Mouse (Mus musculus): ENCODE results near the gene Dtymk. TPM values are rescaled to one million over a fixed set of nuclear protein-coding genes. Genes with fewer than 3 reads are reported as not detected.
A peak's percentile ranks its signal among the peaks of the same experiment; 100 is the strongest.
"Not testable (repeated sequence)": the region's sequence is repeated elsewhere in the genome, so short reads cannot be mapped to it uniquely, and the experiment has no call there.

Gene Dtymk
- total RNA-seq, 2 experiments from 2014 or later, result 51.1 to 51.7 TPM

DNA sequence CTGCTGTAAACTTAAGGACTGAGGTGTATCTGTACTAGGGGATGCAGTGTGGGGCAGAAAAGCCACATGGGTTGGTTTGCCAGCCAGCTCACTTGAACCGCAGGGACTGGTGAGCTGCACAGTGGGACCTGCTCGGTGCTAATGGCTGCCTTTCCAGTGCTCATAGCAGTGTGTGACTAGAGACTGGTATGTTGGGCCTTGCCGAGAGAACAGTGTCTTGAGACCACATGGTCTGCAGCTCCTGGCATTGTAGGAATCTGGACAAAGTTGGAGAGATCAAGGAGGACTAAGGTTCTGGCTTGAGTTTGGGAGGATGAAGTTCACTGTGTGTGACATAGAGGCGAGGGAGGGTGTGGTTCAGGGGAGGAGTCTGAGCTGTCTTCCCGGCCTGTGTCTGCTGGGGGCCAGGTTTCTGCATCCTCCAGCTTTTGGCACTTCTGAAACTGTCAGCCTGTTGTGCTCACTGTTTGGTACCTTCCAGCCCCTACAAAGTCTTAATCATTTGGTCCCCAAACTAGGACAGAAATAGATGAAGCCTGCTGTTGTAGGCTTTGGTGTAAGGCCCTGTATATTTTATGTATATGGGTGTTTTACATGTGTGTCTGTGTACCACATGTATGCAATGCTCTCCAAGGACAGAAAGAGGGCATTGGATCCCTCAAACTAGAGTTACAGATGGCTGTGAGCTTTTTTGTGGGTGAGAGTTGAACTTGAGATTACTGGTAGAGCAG lies 3.7 kb upstream of the Dtymk start:
- DNase-seq (ENCODE audit: low spot score in 2 of 2), result no peak

DNA sequence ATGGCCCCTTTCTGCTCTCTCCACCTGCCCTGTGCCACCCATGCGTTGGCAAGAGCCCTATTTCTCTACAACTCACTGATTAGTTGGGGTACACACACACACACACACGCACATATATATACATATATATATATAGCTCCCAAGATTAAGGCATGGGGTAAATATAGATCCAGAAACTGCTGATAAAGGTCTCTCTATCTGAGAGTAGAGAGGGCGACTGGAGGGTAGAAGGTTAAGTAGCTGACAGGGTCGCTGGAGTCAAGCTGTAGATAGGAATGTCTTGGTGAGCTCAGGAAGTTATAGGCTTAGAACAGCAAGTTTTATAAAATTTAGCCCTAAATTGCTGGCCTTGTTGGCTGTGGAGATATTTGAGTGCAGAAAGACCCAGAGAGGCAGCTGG lies 3.1 kb upstream of the Dtymk start:
- DNase-seq (ENCODE audit: low spot score in 2 of 2), result no peak

- peak; percentile 100 for DNase-seq (ENCODE audit: low spot score in 2 of 2)
These were observed 2.1 kb upstream of the Dtymk start, which contains the start of gene Ing5 for GRCm38 (mm10) chr1:93803556-93804507. TSS of gene Ing5 (plus strand) at chr1:93803965.

DNA sequence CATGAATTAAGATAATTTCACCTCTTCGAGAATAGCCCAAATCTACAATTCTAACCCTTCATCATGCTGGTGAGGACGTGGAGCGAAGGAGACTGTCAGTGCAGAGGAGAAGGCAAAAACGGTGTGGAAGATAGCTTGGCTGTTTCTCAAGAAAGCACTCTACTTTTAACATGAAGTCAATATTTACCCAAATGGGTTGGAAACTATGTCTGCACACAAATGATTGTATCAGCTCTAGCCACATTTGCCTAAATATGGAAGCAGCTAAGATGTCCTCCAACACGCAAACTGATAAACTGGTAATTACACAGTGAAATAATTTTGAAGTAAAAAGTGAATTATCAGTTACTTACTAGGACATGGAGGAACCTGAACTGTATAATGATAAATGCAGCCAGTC lies 1.0 kb upstream of the Dtymk start:
- DNase-seq (ENCODE audit: low spot score in 2 of 2), result no peak

DNA sequence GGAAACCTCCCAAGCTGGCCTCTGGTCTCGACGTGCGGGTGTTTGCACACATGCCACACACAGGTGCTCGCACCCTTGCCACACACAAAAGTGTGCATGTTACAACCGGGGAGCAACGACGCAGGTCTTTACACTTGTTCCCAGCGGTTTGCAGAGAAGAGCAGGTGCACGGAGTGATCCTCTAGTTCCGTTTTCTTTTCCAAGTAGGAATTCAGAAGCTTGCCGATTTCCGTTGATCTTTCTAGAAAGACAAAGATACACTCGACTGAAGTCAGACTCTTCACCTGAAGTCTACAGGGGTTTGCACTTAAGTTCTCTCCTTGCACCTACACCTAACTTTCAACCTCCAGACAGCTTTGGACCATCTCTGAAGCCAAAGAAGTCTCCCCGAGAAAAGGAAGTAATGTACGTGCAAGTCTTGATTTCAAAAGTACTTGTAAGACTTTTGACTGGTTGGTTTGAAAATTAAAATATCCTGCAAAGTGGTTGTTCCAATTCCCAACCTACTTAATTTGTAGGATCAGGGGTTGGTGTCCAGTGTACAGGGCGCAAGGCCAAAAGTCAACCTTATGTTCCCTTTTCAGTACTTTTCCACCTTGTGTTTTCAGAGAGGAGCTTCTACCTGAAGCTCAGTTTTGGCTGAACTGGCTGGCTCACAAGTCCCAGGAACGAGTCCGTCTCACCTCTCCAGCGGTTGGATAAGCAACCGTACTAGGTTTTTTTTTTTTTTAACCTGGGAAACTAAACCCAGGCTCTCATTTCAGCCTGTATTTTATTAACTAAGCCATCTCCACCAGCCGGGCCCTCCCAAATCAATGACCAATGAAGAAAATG lies 847 bp downstream of the Dtymk start:
- no peak for DNase-seq (ENCODE audit: low spot score in 2 of 2)

GRCm38 (mm10) chr1:93795886-93796285 lies 5.8 kb downstream of the Dtymk start:
- no peak for DNase-seq (ENCODE audit: low spot score in 2 of 2)

DNA sequence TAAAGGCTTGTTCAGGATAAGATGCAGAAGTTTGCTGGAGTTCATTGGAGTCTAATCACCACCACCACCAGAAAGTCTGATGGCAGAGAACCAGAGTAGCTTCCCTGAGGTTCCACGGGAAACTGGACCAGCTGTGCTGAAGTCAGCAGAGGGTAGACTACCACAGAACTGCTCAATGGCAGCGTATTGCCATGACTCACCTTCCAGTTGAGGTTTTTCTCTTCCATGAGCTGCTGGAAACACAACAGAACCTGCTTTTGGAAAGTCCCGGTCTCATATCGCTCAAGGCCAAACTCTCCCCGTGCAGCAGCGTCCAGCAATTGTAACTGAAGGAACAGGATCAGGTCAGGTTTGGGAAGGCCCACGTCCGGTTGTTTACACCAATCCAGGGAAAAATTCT lies 7.2 kb downstream of the Dtymk start:
- DNase-seq (ENCODE audit: low spot score in 2 of 2), result no peak

DNA sequence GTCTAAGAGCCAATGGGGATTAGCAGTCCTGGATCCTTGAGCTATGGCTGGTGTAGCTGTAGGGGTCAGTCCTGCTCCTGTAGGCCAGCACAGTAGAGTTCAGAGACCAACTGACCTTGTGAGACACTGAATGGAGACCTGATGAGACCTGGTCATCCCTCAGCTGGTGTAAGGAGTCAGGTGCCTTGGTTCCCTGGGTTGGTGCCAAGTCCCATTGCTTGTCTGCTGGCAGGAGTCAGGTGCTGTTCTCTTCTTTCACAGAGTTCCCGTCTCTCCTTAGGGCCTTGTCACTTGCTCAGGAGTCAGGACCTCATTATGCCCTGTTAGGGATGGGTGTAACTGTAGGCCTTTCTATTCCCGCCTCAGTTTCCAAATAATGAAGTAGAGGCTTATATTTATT lies 14.8 kb downstream of the Dtymk start:
- DNase-seq (ENCODE audit: low spot score in 2 of 2), result no peak

GRCm38 (mm10) chr1:93776686-93777085 lies 25.0 kb downstream of the Dtymk start:
- DNase-seq (ENCODE audit: low spot score in 2 of 2), result no peak

- no peak for DNase-seq (ENCODE audit: low spot score in 2 of 2)
These were observed 31.8 kb downstream of the Dtymk start for GRCm38 (mm10) chr1:93769901-93770300.

DNA sequence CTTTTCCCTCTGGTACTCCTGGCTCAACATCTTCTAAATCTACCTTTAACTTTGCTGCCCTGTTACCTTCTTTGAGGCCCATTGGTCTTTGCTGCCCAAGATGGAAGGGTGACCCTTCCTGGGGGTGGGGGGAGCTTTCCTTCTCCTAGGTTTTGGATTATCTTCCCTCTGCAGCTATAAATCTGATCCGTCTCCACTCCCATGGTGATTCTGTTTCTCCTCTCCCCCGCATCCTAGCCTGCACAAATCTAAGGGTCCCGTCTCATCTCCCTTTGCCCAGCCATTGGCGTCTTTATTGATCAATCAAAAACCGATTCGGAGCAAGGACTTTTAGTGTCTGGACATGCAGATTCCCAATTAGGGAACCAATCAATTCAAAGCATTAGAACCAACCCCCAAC lies 34.1 kb downstream of the Dtymk start:
- no peak for DNase-seq (ENCODE audit: low spot score in 2 of 2)

DNA sequence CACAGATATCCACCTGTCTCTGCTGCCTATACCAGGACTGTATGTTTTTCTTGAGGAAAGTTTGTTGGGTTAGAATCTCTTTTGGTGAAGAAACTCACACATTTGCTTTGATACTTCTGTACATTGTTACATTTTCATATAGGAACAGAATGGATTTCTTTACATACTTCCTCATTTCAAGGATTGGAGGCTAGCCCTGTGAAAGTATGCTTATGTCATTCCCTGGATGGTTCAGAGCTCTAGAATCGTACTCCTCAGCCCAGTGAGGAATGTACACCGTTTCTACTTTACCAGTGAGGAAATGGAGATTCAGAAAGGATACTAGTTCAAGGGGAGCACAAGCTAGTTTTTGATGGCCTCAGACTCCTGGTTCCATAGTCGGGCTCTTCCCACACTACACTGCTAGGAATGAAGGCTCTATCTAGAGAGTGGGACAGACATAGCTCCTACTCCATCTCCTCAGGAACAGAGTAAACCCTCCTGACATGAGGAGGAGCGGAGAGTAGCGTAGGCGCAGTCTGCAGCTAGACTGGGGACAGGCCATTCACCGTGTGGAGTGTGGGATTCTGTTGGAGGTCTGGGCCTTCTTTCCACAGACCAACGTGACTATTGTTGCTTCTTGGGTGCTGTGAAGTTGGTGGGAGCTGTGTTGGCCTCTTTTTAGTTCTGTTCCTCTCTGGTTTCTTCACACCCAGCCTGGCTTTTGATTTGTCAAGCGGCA lies 36.7 kb downstream of the Dtymk start:
- no peak for DNase-seq (ENCODE audit: low spot score in 2 of 2)

DNA sequence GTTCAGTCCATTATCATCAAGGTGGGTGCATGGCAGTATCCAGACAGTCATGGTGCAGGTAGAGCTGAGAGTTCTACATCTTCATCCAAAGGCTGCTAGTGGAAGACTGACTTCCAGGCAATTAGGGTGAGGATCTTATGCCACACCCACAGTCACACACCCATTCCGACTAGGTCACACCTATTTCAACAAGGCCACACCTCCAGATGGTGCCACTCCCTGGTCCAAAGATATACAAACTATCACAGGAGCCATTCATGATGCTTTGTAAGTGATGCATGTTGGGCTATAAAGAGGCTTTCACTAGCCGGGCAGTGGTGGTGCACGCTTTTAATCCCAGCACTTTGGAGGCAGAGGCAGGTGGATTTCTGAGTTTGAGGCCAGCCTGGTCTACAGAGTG lies 38.2 kb downstream of the Dtymk start:
- DNase-seq (ENCODE audit: low spot score in 2 of 2), result not testable (repeated sequence)

DNA sequence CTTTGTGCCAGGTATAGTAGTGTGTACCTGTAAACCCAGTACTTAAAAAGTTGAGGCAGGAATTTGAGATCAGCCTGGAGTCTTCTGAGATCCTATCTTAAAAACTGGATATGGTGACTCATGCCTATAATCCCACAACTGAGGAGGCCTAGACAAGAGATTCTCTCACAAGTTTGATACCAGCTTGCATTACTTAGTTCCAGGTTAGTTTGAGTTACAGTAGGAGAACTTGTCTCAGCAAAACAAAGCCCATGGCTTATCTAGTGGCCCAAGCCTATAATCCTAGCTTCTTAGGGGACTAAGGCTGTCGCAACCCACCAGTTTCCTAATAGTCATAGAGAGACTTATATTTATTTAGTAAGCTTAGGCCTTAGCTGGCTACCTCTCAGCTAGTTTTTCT lies 41.7 kb downstream of the Dtymk start:
- DNase-seq (ENCODE audit: low spot score in 2 of 2), result no peak

- no peak for DNase-seq (ENCODE audit: low spot score in 2 of 2)
These were observed 45.6 kb downstream of the Dtymk start for GRCm38 (mm10) chr1:93756154-93756553.

DNA sequence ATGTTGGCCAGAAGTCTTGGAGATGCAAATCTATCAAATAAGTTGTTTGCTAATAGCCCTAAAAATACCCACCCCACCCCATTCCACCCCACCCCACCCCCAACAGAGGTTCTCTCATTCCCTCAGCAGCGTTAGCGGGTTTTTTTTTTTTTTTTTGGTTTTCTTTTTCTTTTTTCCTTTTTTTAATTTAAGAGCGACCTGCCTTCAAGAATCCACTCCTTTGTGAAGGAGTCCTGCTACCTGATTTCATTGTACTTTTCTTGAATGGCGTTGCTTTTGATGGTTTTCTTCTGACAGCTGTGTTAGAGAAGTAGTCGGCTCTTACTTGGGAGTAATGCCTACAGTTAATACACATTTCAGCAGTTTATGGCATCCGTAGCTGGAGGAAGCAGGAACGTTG lies 46.1 kb downstream of the Dtymk start:
- DNase-seq (ENCODE audit: low spot score in 2 of 2), result no peak

DNA sequence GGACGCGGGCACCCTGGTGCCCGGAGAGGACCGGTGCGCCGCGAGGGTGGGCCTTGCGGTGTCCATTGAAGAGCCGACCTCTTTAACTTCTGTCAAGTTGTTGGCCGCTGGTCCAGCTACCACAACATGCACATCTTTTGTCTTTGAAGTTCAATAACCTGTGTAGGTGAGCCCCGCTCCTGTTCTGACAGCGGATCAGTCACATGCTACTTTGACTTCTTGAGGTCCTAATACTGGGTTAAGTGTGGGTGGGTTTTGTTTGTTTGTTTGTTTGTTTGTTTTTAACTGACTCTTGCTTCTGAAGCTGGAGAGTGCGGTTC lies 46.5 kb downstream of the Dtymk start:
- DNase-seq (ENCODE audit: low spot score in 2 of 2), result no peak

GRCm38 (mm10) chr1:93754573-93755290 lies 47.0 kb downstream of the Dtymk start, which contains the start of gene Thap4:
TSS of gene Thap4 (minus strand) at chr1:93754864.
- DNase-seq (ENCODE audit: low spot score in 2 of 2), result peak; percentile 88 to 95

- DNase-seq (ENCODE audit: low spot score in 2 of 2), result peak; percentile 10 to 30
These were observed 47.7 kb downstream of the Dtymk start for GRCm38 (mm10) chr1:93753911-93754572.

DNA sequence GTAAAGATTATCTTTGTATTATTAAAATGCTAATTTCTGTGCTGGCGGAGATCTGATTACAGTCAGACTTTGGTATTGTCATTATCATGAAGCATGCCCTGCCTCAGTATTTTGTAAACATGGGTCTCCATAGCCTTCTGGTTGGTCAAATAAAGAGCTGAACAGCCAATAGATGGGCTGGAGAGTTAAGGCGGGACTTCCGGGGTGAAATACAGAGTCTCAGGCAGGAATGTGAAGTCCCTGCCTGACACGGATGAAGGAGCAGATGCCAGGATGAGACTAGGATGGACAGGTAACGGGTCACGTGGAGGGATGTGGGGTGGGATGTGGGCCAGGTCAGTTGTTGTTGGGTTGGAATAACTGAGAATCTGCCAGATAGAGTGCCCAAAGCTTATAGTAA lies 50.4 kb downstream of the Dtymk start, which contains the start of gene Atg4b:
Gene Atg4b (plus strand): TSS at position 211 of the 400 bp plus-strand sequence.
- no peak for DNase-seq (ENCODE audit: low spot score in 2 of 2)

Measured in left cerebral cortex, adult 18-20 months (tissue).